14 mouse cellular contexts compared by ENCODE assay signal in the genomic region with DNA sequence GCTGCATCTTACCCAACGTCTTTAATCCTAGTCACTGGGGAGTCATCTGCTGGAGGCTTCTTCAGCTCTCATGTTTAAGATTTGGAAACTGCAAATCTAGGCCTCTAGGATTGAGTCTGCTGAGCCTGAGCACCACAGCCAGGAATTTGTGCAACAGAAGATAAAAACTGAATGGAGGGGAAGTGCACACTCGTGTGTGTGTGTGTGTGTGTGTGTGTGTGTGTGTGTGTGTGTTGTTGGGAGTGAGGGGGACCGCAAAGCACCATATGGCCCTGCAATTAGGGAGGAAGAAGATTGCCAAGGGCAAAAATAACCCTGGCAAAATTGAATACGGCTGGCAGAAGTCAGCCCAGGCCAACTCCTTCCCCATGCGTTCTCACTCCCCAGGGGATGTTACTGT.
DNase-seq lines count a peak whose midpoint lies in the region; ATAC-seq and TF ChIP-seq lines count a peak whose summit lies in the region.
"Had no signal": no experiment of that assay in that cellular context is flagged by ENCODE, and none has a peak within 500 bp of the region (broad histone marks: within the 10 kb centered on the region; RNA-seq: fewer than 3 reads in every experiment).

No protein-coding gene starts in this region.

- TF ChIP-seq POLR2A in cerebellum, adult 2 months (IDR thresholded peaks at IDR 0.05; ENCODE audit: borderline replicate concordance, insufficient read depth, low read length), result no peak
- no peak for TF ChIP-seq POLR2A in kidney, adult 2 months (IDR thresholded peaks at IDR 0.05; ENCODE audit: low read depth, low read length)

- ATAC-seq in embryonic facial prominence, embryonic 11.5 days (replicated peaks; ENCODE audit: insufficient number of reproducible peaks, low FRiP score, low TSS enrichment, low read depth), result no peak
- ATAC-seq in forebrain, embryonic 14.5 days, result no peak
- ATAC-seq: intestine, postnatal 0 days; midbrain, embryonic 13.5 days had no signal

- intact Hi-C loops in left cerebral cortex, postnatal 4 days (cut with DNase I), result no loop called here

- H3K4me1 ChIP-seq in embryonic facial prominence, embryonic 11.5 days (ENCODE audit: control insufficient read depth, insufficient read depth, low read length), result peaks cover 4% of the 10 kb centered on the region; the same call in 1 of the 2 replicates
- peaks cover 31% of the 10 kb centered on the region for H3K4me1 ChIP-seq in embryonic facial prominence, embryonic 10.5 days
- peaks cover 21% of the 10 kb centered on the region; the same call in 1 of the 2 replicates for H3K4me1 ChIP-seq in cerebellum, adult 2 months (ENCODE audit: control insufficient read depth, insufficient read depth, low read length)
- H3K4me1 ChIP-seq in forebrain, embryonic 14.5 days (ENCODE audit: control insufficient read depth, insufficient read depth, low read length), result peaks cover 29% of the 10 kb centered on the region
- no peaks in the 10 kb centered on the region for H3K4me1 ChIP-seq in kidney, adult 2 months (ENCODE audit: control insufficient read depth, insufficient read depth, low read length)

- no peak overlapping the region for H3K27ac ChIP-seq in embryonic facial prominence, embryonic 11.5 days (replicated peaks; ENCODE audit: low read depth, low read length)
- H3K27ac ChIP-seq in embryonic facial prominence, embryonic 10.5 days (replicated peaks), result no peak overlapping the region
- no peak overlapping the region for H3K27ac ChIP-seq in cerebellum, adult 2 months (ENCODE audit: insufficient read depth, low read length)
- H3K27ac ChIP-seq in forebrain, embryonic 14.5 days (ENCODE audit: low read depth, low read length), result no peak overlapping the region
- no peak overlapping the region for H3K27ac ChIP-seq in kidney, adult 2 months (ENCODE audit: insufficient read depth, low read depth, low read length)
- H3K27ac ChIP-seq: left cerebral cortex, adult 2 months; neural tube, embryonic 15.5 days had no signal

- no peak overlapping the region for H3K4me2 ChIP-seq in embryonic facial prominence, embryonic 11.5 days (ENCODE audit: low read depth, low read length)
- no peak overlapping the region for H3K4me2 ChIP-seq in forebrain, embryonic 14.5 days (ENCODE audit: low read length)
- H3K4me2 ChIP-seq: midbrain, embryonic 13.5 days; neural tube, embryonic 15.5 days had no signal

- peak; percentile 20 for DNase-seq in embryonic facial prominence, embryonic 11.5 days (ENCODE audit: low spot score)
- no peak for DNase-seq in embryonic facial prominence, embryonic 10.5 days (ENCODE audit: low spot score)
- DNase-seq in left cerebral cortex, postnatal 4 days, result peak; percentile 50
- DNase-seq in left cerebral cortex, adult 11 months (ENCODE audit: low spot score), result no peak
- DNase-seq in cerebellum, adult 2 months, result peak; percentile 67 to 88
- DNase-seq in forebrain, embryonic 14.5 days (ENCODE audit: low spot score), result peak; percentile 58
- no peak for DNase-seq in natural killer cell, adult 2 months (ENCODE audit: low spot score in 2 of 2)
- no peak for DNase-seq in kidney, adult 2 months
- DNase-seq: liver; lung, postnatal 14 days had no signal

- 42% methylated on average over 5 of the region's 5 CpGs for WGBS in embryonic facial prominence, embryonic 11.5 days
- 56% methylated on average over 5 of the region's 5 CpGs for WGBS in embryonic facial prominence, embryonic 10.5 days
- 7% methylated on average over 5 of the region's 5 CpGs for WGBS in cerebellum, adult 2 months
- WGBS in forebrain, embryonic 14.5 days, result 47% methylated on average over 5 of the region's 5 CpGs
- WGBS in kidney, adult 2 months, result 75% methylated on average over 5 of the region's 5 CpGs

- no peaks in the 10 kb centered on the region for H3K9me3 ChIP-seq in embryonic facial prominence, embryonic 11.5 days (replicated peaks; ENCODE audit: control insufficient read depth, low read length)
- no peaks in the 10 kb centered on the region for H3K9me3 ChIP-seq in embryonic facial prominence, embryonic 10.5 days
- H3K9me3 ChIP-seq in forebrain, embryonic 14.5 days (replicated peaks; ENCODE audit: control insufficient read depth, low read length), result no peaks in the 10 kb centered on the region
- H3K9me3 ChIP-seq: midbrain, embryonic 13.5 days; neural tube, embryonic 15.5 days had no signal

- no peaks in the 10 kb centered on the region for H3K27me3 ChIP-seq in embryonic facial prominence, embryonic 11.5 days (ENCODE audit: control insufficient read depth, insufficient read depth, low read length)
- H3K27me3 ChIP-seq in embryonic facial prominence, embryonic 10.5 days (replicated peaks; ENCODE audit: low read depth, poor library complexity, severe bottlenecking), result no peaks in the 10 kb centered on the region
- no peaks in the 10 kb centered on the region for H3K27me3 ChIP-seq in cerebellum, adult 2 months (ENCODE audit: control insufficient read depth, insufficient read depth, low read length)
- no peaks in the 10 kb centered on the region for H3K27me3 ChIP-seq in forebrain, embryonic 14.5 days (replicated peaks; ENCODE audit: control insufficient read depth, insufficient read depth, low read length)
- H3K27me3 ChIP-seq in kidney, adult 2 months (replicated peaks; ENCODE audit: control insufficient read depth, insufficient read depth, low read length), result no peaks in the 10 kb centered on the region
- H3K27me3 ChIP-seq: midbrain, embryonic 13.5 days; neural tube, embryonic 15.5 days had no signal

- no peak for TF ChIP-seq CTCF in cerebellum, adult 2 months (IDR thresholded peaks at IDR 0.05; ENCODE audit: borderline replicate concordance, insufficient read depth, low read depth, low read length)
- no peak for TF ChIP-seq CTCF in kidney, adult 2 months (conservative IDR thresholded peaks at IDR 0.05; ENCODE audit: insufficient read depth, insufficient read length, low read depth, low read length)

- H3K9ac ChIP-seq in embryonic facial prominence, embryonic 11.5 days (replicated peaks; ENCODE audit: low read length), result no peak overlapping the region
- H3K9ac ChIP-seq in forebrain, embryonic 14.5 days (ENCODE audit: low read length), result no peak overlapping the region
- H3K9ac ChIP-seq: midbrain, embryonic 13.5 days; neural tube, embryonic 15.5 days had no signal

- no peak overlapping the region for H3K4me3 ChIP-seq in embryonic facial prominence, embryonic 11.5 days (ENCODE audit: low read depth, low read length)
- H3K4me3 ChIP-seq in embryonic facial prominence, embryonic 10.5 days, result no peak overlapping the region
- no peak overlapping the region for H3K4me3 ChIP-seq in cerebellum, adult 2 months (replicated peaks; ENCODE audit: insufficient read depth, low read depth, low read length)
- no peak overlapping the region for H3K4me3 ChIP-seq in forebrain, embryonic 14.5 days (ENCODE audit: low read depth, low read length)
- no peak overlapping the region for H3K4me3 ChIP-seq in kidney, adult 2 months (ENCODE audit: insufficient read depth, low read depth, low read length)
- H3K4me3 ChIP-seq: left cerebral cortex, adult 2 months; midbrain, embryonic 13.5 days; neural tube, embryonic 15.5 days had no signal

- no peaks in the 10 kb centered on the region for H3K36me3 ChIP-seq in embryonic facial prominence, embryonic 11.5 days (replicated peaks; ENCODE audit: control insufficient read depth, insufficient read depth, low read depth, low read length)
- no peaks in the 10 kb centered on the region for H3K36me3 ChIP-seq in embryonic facial prominence, embryonic 10.5 days (replicated peaks)
- H3K36me3 ChIP-seq in forebrain, embryonic 14.5 days (ENCODE audit: control insufficient read depth, insufficient read depth, low read length), result no peaks in the 10 kb centered on the region
- no peaks in the 10 kb centered on the region for H3K36me3 ChIP-seq in kidney, adult 2 months (ENCODE audit: control insufficient read depth, insufficient read depth, low read length)
- H3K36me3 ChIP-seq: midbrain, embryonic 13.5 days; neural tube, embryonic 15.5 days had no signal

Comparison
In these comparisons a context has a peak if more than half of its experiments do, and no peak if none do; other contexts are left out.
1. DNase-seq: peak in embryonic facial prominence, embryonic 11.5 days (single experiment), left cerebral cortex, postnatal 4 days (single experiment), cerebellum, adult 2 months (2 of 2) and forebrain, embryonic 14.5 days (single experiment); none in embryonic facial prominence, embryonic 10.5 days (single experiment), left cerebral cortex, adult 11 months (single experiment), natural killer cell, adult 2 months (0 of 2) and kidney, adult 2 months (single experiment).